Mouse (Mus musculus): ENCODE data around the gene Prdx6.

DNA sequence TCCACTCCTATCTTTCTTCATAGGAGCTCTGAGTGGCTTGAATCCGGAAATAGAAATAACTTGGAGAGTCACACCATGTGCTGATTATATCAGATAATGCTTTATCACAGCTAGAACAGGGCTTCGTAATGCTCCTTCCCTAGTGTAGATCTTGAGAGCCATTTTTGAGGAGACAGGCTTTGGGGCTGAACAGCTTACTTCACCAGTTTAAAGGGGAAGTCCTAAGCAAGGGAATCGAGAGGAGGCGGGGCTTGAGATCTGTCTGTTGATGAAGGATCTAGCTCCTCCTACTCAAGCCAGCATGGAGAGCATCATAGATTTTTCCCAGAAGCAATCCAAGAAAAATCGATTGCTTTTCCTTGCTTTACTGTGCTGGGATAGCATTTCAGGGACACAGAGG, 51.2 kb downstream of the Prdx6 start:
- no peak for TF ChIP-seq CTCF (IDR thresholded peaks at IDR 0.05; ENCODE audit: low read depth)
- TF ChIP-seq EP300 (IDR thresholded peaks at IDR 0.05; ENCODE audit: low read depth), result no peak

Measured in heart, postnatal 0 days (tissue).